Mouse (Mus musculus): Measurements from ENCODE around the gene C530008M17Rik. TPM values are rescaled to one million over a fixed set of nuclear protein-coding genes. Genes with fewer than 3 reads are reported as not detected.

Gene C530008M17Rik
- total RNA-seq, 1 experiment from 2014 or later, result 10.1 TPM

DNA sequence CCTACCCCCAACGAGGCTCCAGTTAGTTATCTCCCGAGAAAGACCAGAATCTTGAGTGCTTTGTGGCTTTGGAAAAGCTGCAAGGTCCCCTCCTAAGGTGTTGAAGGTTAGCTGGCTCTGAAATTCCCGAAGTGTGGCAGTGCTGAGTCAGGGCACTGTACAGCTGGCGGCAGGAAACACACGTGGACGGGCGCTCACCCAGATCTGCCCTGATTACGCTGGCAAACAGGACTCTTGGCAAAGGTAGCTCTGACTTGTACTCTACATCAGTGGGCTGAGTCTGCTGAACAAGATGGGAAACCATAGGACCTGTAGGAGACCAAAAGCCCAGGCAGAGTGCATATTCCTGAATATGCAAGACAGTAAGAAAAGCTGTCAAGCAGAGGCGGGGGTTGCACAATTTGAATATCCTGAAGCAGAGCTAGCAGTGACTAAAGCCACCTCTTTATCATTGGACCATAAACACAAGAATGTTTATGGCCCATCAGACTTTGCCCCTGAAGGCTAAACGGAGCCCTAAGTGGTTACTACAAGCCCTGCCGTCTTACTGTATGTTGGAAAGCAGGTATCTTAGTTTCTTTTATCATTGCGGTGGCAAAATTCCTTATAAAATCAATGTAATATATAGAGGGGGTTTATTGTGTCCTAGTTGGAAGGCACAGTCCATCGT is 159.6 kb downstream of the C530008M17Rik start:
- no peak for ATAC-seq (replicated peaks; ENCODE audit: low read depth, poor library complexity, severe bottlenecking)

DNA sequence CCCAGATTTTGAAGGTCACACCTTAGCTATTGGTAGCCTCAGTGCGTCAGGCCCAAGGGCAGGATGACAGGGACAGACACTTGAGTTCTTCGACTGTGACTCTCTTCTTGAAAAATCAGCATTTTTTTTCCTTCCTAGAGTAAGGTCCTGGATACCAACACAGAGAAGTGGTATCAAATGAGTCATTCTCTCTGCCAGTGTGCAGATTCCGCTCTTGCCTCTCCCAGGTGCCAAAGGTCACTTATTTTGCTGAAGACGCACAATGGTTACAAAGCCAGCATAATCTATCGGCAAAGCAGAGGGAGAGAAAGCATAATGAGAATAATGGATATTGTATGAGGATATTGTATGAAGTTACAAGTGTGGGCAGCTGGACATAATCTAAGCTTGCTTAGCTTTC is 160.4 kb downstream of the C530008M17Rik start:
- no peak for ATAC-seq (replicated peaks; ENCODE audit: low read depth, poor library complexity, severe bottlenecking)

DNA sequence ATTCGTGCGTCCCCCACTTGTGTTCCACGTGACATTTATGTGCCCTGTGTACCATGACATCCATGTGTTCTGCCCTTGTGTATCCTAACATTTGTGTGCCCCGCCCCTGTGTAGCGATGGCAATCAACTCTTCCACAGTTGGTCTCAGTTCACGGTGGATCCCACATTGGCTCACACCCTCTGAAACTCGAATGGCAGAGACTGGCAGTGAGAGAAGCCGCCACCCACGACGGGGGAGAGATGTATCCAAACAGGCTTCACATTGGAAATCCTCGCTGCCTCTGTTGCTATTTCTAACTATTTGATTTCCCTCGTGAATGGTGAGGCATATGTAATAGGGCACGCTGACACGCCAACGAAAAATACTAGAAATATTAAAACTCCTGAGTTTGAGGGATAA is 161.4 kb downstream of the C530008M17Rik start:
- no peak for ATAC-seq (replicated peaks; ENCODE audit: low read depth, poor library complexity, severe bottlenecking)

DNA sequence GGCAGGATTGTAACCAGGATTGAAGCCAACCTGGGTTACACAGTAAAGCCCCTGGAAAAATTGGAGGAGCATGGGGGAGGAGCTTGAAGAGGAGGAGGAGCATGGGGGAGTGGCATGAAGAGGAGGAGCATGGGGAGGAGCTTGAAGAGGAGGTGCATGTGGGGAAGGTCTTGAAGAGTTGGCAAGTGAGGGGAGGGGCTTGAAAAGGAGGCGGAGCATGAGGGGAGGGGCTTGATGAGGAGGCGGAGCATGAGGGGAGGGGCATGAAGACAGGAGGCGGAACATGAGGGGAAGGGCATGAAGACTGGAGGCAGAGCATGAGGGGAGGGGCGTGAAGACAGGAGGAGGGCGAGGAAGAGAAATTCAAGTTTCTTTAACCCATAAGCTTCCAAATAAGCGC is 162.5 kb downstream of the C530008M17Rik start:
- ATAC-seq (replicated peaks; ENCODE audit: low read depth, poor library complexity, severe bottlenecking), result peak; percentile 42; the same call in 1 of the 2 replicates

DNA sequence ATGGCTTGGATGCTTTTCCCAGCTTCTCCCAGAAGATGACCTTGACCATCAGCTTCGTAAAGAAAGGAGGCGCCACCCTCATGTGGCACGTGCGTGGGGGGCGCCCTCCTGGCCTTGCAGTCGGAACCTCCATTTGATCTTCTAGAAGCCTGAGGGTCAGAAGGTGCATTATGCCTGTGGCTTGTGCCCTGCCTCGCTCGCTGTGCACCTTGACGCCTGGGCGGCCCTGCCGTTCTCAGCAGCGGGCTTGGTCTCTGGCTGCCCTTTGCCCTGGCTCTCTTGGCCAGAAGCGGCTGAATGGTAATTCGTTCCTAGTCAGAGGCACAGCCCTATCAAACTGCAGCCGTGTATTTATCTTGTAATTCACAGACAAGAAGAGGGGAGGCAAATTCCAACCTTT is 165.8 kb downstream of the C530008M17Rik start:
- no peak for ATAC-seq (replicated peaks; ENCODE audit: low read depth, poor library complexity, severe bottlenecking)

DNA sequence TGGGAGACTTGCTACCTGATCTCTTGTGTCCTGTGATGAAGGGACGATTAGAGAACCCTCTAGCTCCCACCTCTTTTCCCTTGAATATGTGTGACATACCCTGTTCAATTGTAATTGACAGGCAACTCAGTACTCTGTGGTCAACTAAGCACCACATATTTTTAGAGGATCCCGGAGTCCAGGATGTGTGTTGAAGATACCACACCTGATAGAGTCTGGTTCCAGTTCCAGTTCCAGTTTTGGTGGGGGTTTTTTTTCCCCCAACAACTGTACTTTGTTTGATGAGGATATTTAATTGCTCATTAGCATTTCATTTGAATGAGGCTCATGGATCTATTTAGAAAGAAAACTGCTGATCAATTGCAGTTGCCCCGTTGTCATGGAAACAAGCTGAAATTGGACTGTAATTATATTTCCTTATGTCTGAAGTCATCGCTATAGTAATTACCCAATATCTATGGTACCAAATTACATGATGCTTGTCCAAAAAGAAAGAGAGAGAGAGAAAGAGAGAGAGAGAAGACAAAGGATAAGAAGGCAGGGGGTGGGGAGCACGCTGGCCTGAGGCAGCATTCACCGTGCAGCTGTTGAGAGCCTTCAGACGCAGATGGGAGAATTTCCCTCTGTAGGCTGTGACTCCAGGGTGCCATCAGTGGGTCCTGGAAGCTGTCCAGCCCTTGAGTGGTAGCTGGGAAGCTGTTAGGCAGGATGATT is 172.4 kb downstream of the C530008M17Rik start:
- no peak for ATAC-seq (replicated peaks; ENCODE audit: low read depth, poor library complexity, severe bottlenecking)

DNA sequence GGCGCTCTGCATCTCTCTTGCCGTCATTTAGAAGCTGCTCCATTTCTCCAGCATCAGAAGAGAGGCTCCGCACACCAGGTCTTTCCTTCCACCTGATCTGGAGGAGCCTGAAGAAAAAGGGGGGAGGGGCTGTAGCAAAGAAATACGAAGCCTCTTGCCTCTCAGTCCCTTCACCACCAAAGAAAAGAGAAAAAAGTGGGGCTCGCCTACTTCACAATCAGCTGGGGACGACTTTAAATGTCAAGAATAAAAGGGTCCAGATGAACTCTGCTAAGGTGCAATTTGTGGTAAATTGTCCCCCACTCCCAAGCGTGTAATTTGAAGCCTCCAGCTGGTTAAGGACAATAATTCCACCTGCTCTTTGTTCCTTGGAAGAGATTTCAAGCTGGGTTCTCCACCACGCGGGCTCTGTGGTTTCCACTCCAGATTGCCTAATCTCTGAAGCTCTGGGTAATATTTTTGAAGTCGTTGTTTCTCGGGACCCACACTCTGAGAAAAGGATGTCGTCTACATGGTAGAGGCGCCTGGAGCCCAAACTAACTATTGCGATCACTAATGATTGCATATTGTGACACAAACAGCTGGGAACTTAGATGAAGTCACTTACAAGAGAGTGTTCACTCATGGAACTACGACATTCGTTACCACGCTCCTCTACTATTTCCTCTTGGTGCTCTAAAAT is 176.4 kb downstream of the C530008M17Rik start:
- peak; percentile 66 for ATAC-seq (replicated peaks; ENCODE audit: low read depth, poor library complexity, severe bottlenecking)

DNA sequence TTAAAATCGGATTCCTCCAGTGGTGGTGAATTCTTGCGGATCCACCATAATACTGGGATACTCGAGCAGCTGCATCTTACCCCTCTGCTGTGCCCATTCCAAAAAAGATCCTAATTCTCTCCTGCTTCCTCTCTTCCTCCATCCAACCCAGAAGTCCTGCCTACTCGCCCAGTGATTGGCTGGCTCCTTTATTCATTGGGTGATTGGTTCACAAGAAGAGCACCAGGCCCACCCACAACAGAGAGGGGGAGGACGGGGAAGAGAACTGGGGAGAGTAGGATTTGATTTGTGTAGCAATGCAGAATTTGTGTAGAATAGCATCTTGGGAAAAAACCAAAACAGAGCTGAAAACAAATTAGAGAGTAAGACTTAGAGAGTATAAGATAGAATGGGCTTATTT is 180.7 kb downstream of the C530008M17Rik start:
- no peak for ATAC-seq (replicated peaks; ENCODE audit: low read depth, poor library complexity, severe bottlenecking)

DNA sequence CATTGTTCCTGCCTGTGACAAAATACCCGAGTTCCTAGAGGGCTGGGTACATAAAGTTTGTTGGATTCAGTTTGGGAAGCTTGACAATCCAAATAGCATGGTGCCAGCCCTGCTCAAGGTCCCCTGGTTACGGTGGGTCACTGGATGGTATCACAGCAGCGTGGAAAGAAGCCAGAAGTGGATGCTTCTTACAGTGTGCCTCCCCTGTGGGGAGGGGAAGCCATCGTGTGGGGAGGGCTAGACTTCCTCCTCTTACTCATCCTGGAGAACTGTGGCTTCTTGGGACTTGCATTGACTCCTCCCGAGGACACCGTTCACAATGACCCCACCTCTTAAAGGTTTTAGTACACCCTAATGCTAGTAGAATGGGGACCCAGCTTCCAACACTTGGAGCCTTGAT is 183.5 kb downstream of the C530008M17Rik start:
- no peak for ATAC-seq (replicated peaks; ENCODE audit: low read depth, poor library complexity, severe bottlenecking)

DNA sequence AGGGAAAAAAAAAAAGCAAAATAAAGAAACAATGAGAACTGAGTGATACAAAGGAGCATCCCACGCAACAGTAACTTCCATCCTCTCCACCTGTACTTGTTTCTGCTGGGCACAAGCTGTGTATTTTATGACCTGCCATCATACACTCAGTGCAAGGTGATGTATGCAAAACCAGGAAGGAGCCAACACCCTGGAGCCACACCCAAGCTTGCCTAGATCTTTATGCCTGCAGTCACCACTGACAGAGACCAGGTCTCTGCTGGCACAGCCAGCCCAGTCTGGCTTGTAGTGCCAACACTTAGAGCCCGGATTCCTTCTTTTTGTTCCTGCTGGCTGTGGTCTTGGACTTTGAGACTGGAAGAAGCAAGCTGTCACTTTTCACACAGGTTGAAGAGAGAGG is 185.5 kb downstream of the C530008M17Rik start:
- no peak for ATAC-seq (replicated peaks; ENCODE audit: low read depth, poor library complexity, severe bottlenecking)

DNA sequence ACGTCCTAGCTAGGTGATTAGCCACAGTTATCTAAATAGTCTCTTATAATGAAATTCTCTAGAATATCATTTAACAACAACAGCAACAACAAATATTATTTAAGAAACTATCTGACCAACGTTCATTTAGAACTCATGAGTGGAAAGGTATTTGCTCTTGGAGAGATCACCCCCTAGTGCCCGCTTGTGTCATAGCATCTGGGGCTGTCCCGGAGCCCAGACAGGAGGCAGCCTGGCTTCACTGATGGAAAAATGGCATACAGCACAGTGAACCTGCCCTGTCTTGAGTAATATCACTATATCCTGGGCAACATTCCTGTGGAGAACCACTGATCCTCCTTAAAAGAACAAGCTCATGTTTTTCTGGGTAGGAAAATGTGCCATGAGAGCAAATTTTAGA is 187.1 kb downstream of the C530008M17Rik start:
- ATAC-seq (replicated peaks; ENCODE audit: low read depth, poor library complexity, severe bottlenecking), result peak; percentile 87

DNA sequence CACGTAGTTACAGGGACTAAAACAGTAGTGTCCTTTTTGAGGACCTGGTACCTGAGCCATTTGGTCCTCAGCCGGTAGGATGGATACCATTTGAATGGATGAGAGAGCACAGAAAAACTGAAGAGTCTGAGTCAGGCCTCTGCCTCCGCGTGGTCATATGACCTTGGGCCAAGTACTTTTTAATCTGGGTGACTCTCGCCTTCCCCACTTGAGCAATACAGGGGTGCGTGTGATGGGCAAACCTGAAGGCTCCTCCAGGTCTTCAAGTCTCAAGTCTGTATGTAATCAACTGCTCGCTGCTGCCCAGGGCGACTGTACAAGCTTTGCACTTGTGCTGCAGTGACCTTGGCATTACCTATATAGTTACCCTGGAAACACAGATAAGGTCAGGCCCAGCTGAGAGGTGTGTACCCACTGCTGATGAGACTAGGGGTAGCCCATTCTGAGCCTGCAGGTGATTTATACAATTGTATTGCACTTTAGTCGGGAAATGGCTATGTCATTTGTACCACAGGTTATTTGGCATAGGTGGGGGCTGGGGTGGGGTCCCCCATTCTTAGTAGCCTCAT is 187.6 kb downstream of the C530008M17Rik start:
- no peak for ATAC-seq (replicated peaks; ENCODE audit: low read depth, poor library complexity, severe bottlenecking)

DNA sequence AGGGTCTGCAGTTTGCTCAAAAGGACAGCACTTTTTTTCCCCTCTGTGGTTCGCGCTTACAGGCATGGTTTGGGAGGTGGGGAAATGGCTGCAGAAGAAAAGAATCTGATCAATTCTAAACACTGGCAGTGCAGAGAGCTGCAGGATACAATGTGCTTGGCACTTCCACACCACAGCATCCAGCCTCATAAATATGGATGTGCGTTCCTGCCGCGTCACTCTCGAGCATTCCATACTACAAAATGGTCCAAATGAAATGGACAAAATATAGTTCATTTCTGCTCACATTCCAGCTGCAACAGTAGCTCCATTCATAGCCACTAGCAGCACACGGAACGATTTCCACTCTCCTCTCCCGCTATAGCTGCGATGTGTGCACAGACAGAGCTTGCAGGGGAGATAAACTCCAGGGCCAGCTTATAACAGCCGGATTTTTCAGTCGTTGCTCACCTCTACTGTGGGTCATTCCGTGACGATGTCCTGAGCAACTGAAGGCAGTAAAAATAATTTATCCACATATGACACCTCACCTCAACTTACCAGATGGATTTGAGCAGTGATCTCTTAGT is 188.4 kb downstream of the C530008M17Rik start:
- ATAC-seq (replicated peaks; ENCODE audit: low read depth, poor library complexity, severe bottlenecking), result no peak

DNA sequence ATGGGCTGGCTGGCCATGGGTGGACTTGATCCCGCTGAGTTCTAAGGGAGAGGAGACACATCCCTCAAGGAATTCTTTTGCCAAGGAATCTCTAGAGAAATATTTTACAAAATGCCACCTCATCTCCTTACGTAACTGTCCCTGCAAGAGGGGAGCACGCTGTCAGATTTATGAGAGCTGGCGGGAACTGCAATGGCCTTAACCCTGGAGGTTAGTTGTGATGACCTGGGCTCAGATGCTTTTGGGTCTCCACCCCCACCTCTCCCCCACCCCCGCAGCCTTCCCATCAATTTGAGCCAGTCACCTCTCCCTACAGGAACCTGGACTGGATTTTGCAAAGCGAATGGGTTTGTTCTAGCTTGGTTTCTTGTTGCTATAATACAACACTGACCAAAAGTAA is 190.8 kb downstream of the C530008M17Rik start:
- no peak for ATAC-seq (replicated peaks; ENCODE audit: low read depth, poor library complexity, severe bottlenecking)

DNA sequence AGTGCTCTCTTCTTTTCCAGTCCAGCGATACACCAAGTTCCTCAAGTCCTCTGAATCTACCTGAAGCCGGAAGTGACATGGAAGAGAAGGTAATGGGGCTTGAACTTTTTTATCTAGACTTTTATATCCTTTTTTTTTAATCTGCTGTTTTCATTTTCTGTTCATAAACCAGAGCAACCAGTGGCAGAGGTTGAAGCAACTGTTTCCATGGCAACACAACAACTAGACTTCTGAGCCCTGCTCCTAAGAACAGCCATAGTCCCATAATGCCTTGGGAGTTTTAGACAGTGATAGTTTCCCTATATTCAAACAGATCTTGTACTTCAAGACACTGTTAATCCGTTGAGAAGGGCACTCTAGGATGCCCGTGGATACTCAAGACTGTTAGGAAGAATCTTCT is 195.0 kb downstream of the C530008M17Rik start:
- 0 out of 2 replicates have a peak, but pooled peaks have one; percentile 27 for ATAC-seq (replicated peaks; ENCODE audit: low read depth, poor library complexity, severe bottlenecking)

DNA sequence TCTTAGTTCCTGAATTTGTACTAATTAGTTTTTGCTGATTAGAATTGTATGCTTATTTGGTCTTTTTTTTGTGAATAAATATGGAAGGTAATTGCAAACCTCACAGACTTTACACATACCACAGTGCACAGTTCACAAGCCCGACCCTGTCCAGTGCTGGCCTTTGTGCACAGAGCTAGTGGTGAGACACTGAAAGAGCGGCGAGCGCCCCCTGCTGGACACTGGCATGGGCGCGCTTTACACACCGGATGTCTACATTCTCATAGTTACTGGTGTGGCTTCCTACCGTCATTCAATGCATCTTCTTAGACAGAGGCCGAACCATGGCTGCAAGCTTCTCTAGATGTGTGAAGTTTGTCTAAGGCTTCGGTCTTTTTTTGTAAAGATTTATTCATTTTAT is 197.2 kb downstream of the C530008M17Rik start:
- peak; percentile 89 for ATAC-seq (replicated peaks; ENCODE audit: low read depth, poor library complexity, severe bottlenecking)

DNA sequence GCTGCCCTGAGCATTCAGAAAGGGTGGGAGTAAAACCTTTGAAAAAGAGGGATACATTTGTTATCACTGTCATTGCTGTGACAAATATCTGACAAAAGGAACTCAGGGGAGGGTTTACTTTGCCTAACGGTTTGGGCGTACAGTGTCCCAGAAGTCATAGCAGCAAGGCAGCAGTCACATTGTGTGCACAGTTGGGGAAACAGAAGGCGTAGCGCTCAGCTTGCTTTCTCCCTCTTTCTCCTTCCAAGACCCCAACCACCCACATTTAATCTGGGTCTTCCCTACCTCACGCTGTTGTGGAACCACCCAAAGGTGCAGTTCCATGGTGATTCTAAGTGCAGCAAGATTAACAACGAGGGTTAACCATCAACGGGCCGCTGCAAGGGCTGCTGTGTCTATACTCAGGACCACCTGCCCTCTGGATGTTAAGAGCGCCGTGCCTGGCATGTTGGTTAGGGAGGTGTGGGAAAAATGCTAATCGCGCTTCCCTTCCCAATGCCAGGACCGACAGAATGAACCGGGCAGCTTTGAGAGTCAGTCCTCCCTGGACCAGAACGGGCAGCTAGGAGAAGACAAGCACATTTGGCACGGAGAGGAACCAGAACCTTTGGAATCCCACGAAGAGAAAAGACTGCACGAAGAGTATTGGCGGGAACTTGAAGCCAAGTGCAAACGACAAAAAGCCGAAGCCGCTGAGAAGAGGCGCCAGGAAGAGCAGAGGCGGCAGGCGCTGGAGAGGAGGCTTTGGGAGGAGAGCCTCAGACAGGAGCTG is 199.7 kb downstream of the C530008M17Rik start:
- ATAC-seq (replicated peaks; ENCODE audit: low read depth, poor library complexity, severe bottlenecking), result no peak

DNA sequence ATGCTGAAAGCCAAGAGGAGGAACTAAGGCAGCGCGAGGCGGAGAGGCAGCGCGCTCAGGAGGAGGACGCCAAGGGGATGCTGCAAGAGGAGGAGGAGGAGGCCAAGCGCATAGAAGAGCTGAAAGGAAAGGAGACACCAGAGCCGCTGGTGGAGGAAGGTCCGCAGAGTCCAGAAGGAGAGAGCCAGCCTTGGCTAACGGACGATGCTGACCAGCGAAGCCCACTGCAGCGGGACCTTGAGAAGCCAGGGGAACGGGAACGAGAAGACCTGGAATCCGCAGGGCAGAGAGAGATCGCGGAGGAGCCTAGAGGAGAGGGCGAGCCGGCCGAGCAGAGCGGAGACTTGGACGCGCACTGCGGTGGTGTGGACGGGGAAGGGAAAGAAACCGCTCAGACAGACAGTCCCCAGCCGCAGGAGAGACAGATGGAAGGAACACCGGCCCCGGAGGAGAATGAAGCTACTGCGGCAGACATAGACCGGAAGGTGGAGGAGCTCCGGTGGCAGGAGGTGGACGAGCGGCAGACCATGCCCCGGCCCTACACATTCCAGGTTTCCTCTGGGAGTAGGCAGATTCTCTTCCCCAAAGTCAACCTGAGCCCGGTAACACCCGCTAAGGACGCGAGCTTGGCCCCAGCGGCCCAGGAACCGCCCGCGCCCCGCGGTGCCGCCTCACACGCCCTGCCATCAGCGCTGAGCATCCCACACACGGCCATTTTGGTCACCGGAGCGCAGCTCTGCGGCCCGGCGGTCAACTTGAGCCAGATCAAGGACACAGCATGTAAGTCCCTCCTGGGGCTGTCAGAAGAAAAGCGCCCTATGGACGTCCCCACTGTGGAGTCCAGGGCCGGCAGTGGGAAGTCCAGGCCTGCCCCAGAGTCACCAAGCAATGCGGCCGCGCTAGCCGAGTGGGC is 201.0 kb downstream of the C530008M17Rik start:
- ATAC-seq (replicated peaks; ENCODE audit: low read depth, poor library complexity, severe bottlenecking), result 0 out of 2 replicates have a peak, but pooled peaks have one; percentile 16

DNA sequence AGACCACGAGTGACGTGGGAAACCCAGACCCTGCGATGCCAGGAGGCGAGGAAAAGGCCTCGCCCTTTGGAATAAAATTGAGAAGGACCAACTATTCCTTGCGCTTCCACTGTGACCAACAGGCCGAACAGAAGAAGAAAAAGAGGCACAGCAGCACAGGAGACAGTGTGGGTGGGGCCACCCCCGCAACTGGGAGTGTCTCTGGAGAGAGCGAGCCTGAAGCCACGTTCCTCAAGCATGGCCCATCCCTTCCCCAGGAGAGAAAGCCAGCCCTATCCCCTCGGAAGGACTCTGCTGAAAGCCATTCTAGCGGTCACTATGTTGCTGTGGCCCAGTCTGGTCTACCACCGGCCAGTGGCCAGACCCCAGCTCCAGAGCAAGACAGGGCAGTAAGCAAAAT is 202.1 kb downstream of the C530008M17Rik start:
- no peak for ATAC-seq (replicated peaks; ENCODE audit: low read depth, poor library complexity, severe bottlenecking)
